Mouse (Mus musculus): ENCODE results near the gene Serpinb13. TPM values are rescaled to one million over a fixed set of nuclear protein-coding genes. Genes with fewer than 3 reads are reported as not detected.
"Not testable (repeated sequence)": the region's sequence is repeated elsewhere in the genome, so short reads cannot be mapped to it uniquely, and the experiment has no call there.

Serpinb13 gene
- not detected for total RNA-seq (2021)

DNA sequence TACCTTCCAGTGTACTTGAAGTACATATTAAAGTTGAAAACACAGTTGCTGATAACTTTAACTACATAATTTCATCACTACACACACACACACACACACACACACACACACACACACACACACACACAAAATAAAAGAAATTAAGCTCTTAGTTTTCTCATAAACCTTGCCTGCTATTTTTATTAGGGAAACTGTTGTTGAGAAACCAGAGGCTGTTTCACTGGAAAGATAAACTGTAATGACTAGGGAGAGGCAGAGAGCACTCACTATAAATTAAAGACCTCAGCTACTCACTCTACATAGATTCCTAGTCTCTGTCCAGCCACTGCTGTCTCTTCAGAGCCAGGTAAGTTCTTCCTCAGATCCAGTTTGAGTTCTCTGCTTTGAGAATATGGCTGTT lies at the start of gene Serpinb13:
Serpinb13 (plus strand) TSS at position 301 of the 400 bp plus-strand sequence.
- DNase-seq (ENCODE audit: extremely low spot score in 1 of 2, low spot score in 1 of 2): no peak

- DNase-seq (ENCODE audit: extremely low spot score in 1 of 2, low spot score in 1 of 2): no peak
Observed at GRCm38 (mm10) chr1:106931954-106932353, 48.8 kb upstream of the Serpinb13 start.

GRCm38 (mm10) chr1:106933658-106934057 lies 47.1 kb upstream of the Serpinb13 start:
- no peak for DNase-seq (ENCODE audit: extremely low spot score in 1 of 2, low spot score in 1 of 2)

DNA sequence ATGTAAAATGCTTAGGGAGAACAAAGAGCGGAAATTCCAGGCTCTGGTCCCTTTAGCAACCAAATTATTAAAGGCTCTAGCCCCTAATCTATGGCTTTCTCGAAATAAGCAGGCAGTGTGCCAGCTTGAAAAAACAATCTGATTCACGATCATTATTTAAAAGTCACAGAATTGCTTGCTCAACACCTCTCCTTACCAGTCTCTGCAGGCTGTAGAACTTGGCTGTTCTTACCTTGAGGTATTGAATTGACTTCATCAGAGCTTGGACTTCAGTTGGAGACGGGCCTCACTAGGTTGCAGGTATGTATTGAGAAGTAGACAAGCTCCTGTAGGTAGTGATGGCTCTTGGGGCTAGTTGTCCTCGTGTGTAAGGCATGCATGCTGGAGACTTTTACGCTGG lies 46.5 kb upstream of the Serpinb13 start, which contains the start of gene Serpinb12:
Serpinb12 (plus strand) TSS at position 185 of the 400 bp plus-strand sequence.
- DNase-seq (ENCODE audit: extremely low spot score in 1 of 2, low spot score in 1 of 2): no peak

GRCm38 (mm10) chr1:106947217-106947616 lies 33.6 kb upstream of the Serpinb13 start:
- DNase-seq (ENCODE audit: extremely low spot score in 1 of 2, low spot score in 1 of 2): no peak

GRCm38 (mm10) chr1:106959981-106960380 lies 20.8 kb upstream of the Serpinb13 start:
- no peak for DNase-seq (ENCODE audit: extremely low spot score in 1 of 2, low spot score in 1 of 2)

- DNase-seq (ENCODE audit: extremely low spot score in 1 of 2, low spot score in 1 of 2): peak in 1 of 2 experiments; percentile 10
Observed at GRCm38 (mm10) chr1:106961023-106961422, 19.8 kb upstream of the Serpinb13 start.

- no peak for DNase-seq (ENCODE audit: extremely low spot score in 1 of 2, low spot score in 1 of 2)
Observed at GRCm38 (mm10) chr1:106983092-106983491, 2.3 kb downstream of the Serpinb13 start.

- DNase-seq (ENCODE audit: extremely low spot score in 1 of 2, low spot score in 1 of 2): no peak
Observed at GRCm38 (mm10) chr1:106983865-106984264, 3.1 kb downstream of the Serpinb13 start.

- no peak for DNase-seq (ENCODE audit: extremely low spot score in 1 of 2, low spot score in 1 of 2)
Observed at GRCm38 (mm10) chr1:107000424-107000823, 19.6 kb downstream of the Serpinb13 start.

- DNase-seq (ENCODE audit: extremely low spot score in 1 of 2, low spot score in 1 of 2): no peak
Observed at GRCm38 (mm10) chr1:107001754-107002153, 21.0 kb downstream of the Serpinb13 start.

GRCm38 (mm10) chr1:107006316-107006715 lies 25.5 kb downstream of the Serpinb13 start:
- no peak for DNase-seq (ENCODE audit: extremely low spot score in 1 of 2, low spot score in 1 of 2)

- DNase-seq (ENCODE audit: extremely low spot score in 1 of 2, low spot score in 1 of 2): peak; percentile 17 to 56
Observed at GRCm38 (mm10) chr1:107014530-107014929, 33.7 kb downstream of the Serpinb13 start.

GRCm38 (mm10) chr1:107015210-107015609 lies 34.4 kb downstream of the Serpinb13 start:
- no peak for DNase-seq (ENCODE audit: extremely low spot score in 1 of 2, low spot score in 1 of 2)

GRCm38 (mm10) chr1:107025886-107026285 lies 45.1 kb downstream of the Serpinb13 start:
- no peak for DNase-seq (ENCODE audit: extremely low spot score in 1 of 2, low spot score in 1 of 2)

DNA sequence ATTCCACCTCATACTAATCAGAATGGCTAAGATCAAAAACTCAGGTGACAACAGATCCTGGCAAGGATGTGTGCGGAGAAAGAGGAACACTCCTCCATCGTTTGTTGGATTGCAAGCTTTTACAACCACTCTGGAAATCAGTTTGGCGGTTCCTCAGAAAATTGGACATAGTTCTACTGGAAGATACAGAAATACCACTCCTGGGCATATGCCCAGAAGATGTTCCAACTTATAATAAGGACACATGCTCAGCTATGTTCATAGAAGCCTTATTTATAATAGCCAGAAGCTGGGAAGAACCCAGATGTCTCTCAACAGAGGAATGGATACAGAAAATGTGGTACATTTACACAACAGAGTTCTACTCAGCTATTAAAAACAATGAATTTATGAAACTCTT lies 53.5 kb downstream of the Serpinb13 start:
- not testable (repeated sequence) for DNase-seq (ENCODE audit: extremely low spot score in 1 of 2, low spot score in 1 of 2)

Other genes with a start within 250 kb of the Serpinb13 start
- 10 to 100 TPM; 24.9 to 25.7 TPM for gene Kdsr, start 221.3 kb upstream of the Serpinb13 start, total RNA-seq (2021)
- 10 to 100 TPM; 47.9 to 54.1 TPM for gene Vps4b, start 184.3 kb upstream of the Serpinb13 start, total RNA-seq (2021)
- gene Serpinb5, start 119.8 kb upstream of the Serpinb13 start, total RNA-seq (2021): not detected
- gene Serpinb12, start 46.5 kb upstream of the Serpinb13 start, total RNA-seq (2021): under 1 TPM in 1 of 2 experiments, not detected in 1; 0.21 TPM
- gene Serpinb3a, start 71.3 kb downstream of the Serpinb13 start, total RNA-seq (2021): not detected
- gene Serpinb3d, start 102.5 kb downstream of the Serpinb13 start, total RNA-seq (2021): not detected